In the genomic region with DNA sequence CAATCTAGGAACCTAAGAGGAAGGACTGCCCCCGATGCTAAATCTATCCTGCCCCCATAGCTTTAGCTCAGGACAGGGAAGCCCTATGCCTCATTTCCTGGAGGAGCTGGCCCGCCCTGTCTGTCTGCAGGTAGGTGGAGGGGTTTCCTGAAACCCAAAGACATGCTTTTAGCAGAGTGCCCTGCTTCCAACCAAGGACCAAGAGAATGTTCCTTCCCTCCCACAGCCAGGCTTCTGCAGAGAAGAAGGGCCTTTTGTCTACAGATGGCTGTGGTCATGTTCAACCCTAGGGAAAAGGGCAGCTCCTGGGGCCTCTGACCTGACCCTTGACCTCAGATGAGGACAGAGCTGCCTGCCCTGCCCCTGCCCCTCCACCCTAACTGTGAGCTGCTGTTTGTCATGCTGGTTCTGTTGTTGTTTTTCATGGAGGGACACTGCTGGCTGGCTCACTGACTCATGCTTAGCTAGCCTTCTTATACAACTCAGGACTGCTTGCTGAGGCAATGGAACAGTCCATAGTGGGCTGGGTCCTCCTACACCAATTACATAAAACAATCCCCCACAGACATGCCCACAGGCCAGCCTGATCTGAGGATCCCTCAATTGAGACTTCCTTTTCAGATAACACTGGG, we compare ENCODE assay signal across 10 mouse cellular contexts. TPM values are rescaled to one million over a fixed set of nuclear protein-coding genes. Genes with fewer than 3 reads are reported as not detected.
DNase-seq lines count a peak whose midpoint lies in the region; ATAC-seq and TF ChIP-seq lines count a peak whose summit lies in the region.
"Had no signal": no experiment of that assay in that cellular context is flagged by ENCODE, and none has a peak within 500 bp of the region (broad histone marks: within the 10 kb centered on the region; RNA-seq: fewer than 3 reads in every experiment).

No protein-coding gene starts in this region.

- H3K9me3 ChIP-seq in hindbrain, embryonic 14.5 days (ENCODE audit: control insufficient read depth, low read length) = no peaks in the 10 kb centered on the region
- H3K9me3 ChIP-seq in hindbrain, embryonic 13.5 days = no peaks in the 10 kb centered on the region
- H3K9me3 ChIP-seq in megakaryocyte, embryonic 14.5 days = no peaks in the 10 kb centered on the region

- WGBS in hindbrain, embryonic 14.5 days = 32% methylated on average over 2 of the region's 2 CpGs
- 30% methylated on average over 2 of the region's 2 CpGs for WGBS in hindbrain, embryonic 13.5 days
- 72% methylated on average over 2 of the region's 2 CpGs for WGBS in olfactory bulb, adult 2 months

- no peaks in the 10 kb centered on the region for H3K36me3 ChIP-seq in hindbrain, embryonic 14.5 days (replicated peaks; ENCODE audit: control insufficient read depth, insufficient read depth)
- H3K36me3 ChIP-seq in hindbrain, embryonic 13.5 days = no peaks in the 10 kb centered on the region
- H3K36me3 ChIP-seq in megakaryocyte, embryonic 14.5 days (replicated peaks; ENCODE audit: low read length) = no peaks in the 10 kb centered on the region

- TF ChIP-seq CTCF in olfactory bulb, adult 2 months (IDR thresholded peaks at IDR 0.05; ENCODE audit: insufficient read depth, low read depth, low read length) = no peak

- no peak overlapping the region for H3K4me2 ChIP-seq in hindbrain, embryonic 14.5 days (replicated peaks)
- no peak overlapping the region for H3K4me2 ChIP-seq in hindbrain, embryonic 13.5 days

- TF ChIP-seq POLR2A in olfactory bulb, adult 2 months (IDR thresholded peaks at IDR 0.05; ENCODE audit: insufficient read depth, low read depth, low read length) = 0 out of 2 replicates have a peak, but pooled peaks have one; percentile 15

- no peak for ATAC-seq in hindbrain, embryonic 14.5 days (ENCODE audit: low FRiP score)
- ATAC-seq in hindbrain, embryonic 13.5 days (ENCODE audit: low FRiP score) = no peak
- ATAC-seq in megakaryocyte, adult 5-6 weeks (ENCODE audit: poor library complexity, severe bottlenecking) = no peak
- ATAC-seq: forebrain, embryonic 16.5 days had no signal

- intact Hi-C loops in gastrocnemius, postnatal 36 days (cut with DNase I) = no loop called here

- H3K4me3 ChIP-seq in hindbrain, embryonic 14.5 days (replicated peaks; ENCODE audit: low read length) = no peak overlapping the region
- H3K4me3 ChIP-seq in hindbrain, embryonic 13.5 days = no peak overlapping the region
- H3K4me3 ChIP-seq in megakaryocyte, embryonic 14.5 days (replicated peaks) = peak overlapping the region; percentile 6
- H3K4me3 ChIP-seq in olfactory bulb, adult 2 months (ENCODE audit: insufficient read depth, low read depth, low read length) = no peak overlapping the region

- H3K27me3 ChIP-seq in hindbrain, embryonic 14.5 days (ENCODE audit: control insufficient read depth, insufficient read depth, low read length) = peaks cover 5% of the 10 kb centered on the region
- peaks cover 38% of the 10 kb centered on the region for H3K27me3 ChIP-seq in hindbrain, embryonic 13.5 days
- H3K27me3 ChIP-seq in megakaryocyte, embryonic 14.5 days (replicated peaks) = peaks cover 55% of the 10 kb centered on the region

- peak overlapping the region; percentile 7; the same call in 1 of the 2 replicates for H3K27ac ChIP-seq in hindbrain, embryonic 14.5 days
- H3K27ac ChIP-seq in hindbrain, embryonic 13.5 days = no peak overlapping the region
- peak overlapping the region; percentile 11 for H3K27ac ChIP-seq in olfactory bulb, adult 2 months (ENCODE audit: insufficient read depth, low read depth, low read length)

- H3K9ac ChIP-seq in hindbrain, embryonic 14.5 days = no peak overlapping the region
- no peak overlapping the region for H3K9ac ChIP-seq in hindbrain, embryonic 13.5 days

- no peak for DNase-seq in hindbrain, embryonic 14.5 days (ENCODE audit: low spot score)
- peak; percentile 38 for DNase-seq in embryo, embryonic 11 days
- DNase-seq in gastrocnemius, postnatal 36 days = no peak
- no peak for DNase-seq in thymus, postnatal 36 days
- DNase-seq: lung, postnatal 14 days had no signal

- peaks cover 15% of the 10 kb centered on the region for H3K4me1 ChIP-seq in hindbrain, embryonic 14.5 days (replicated peaks; ENCODE audit: control insufficient read depth, insufficient read depth, low read length)
- peaks cover 29% of the 10 kb centered on the region for H3K4me1 ChIP-seq in hindbrain, embryonic 13.5 days (replicated peaks)
- peaks cover 68% of the 10 kb centered on the region for H3K4me1 ChIP-seq in megakaryocyte, embryonic 14.5 days
- peaks cover 33% of the 10 kb centered on the region for H3K4me1 ChIP-seq in olfactory bulb, adult 2 months (ENCODE audit: control insufficient read depth, insufficient read depth, low read length)

RNA-seq across cellular contexts. Expression of a gene that starts 2.3 kb away (rescaled TPM):
- polyA plus RNA-seq in hindbrain, embryonic 14.5 days (2014; fragmentation: Nextera tagmentation; extraction: Ambion mirVana) = 24.7 and 27.6 TPM in 2 replicates
- 23.2 and 24.4 TPM in 2 replicates for polyA plus RNA-seq in hindbrain, embryonic 13.5 days (2015; fragmentation: Nextera tagmentation; extraction: Ambion mirVana)
- polyA plus RNA-seq in megakaryocyte, embryonic 14.5 days (2012; ENCODE audit: insufficient read depth, low replicate concordance) = 0.41 and 1.4 TPM in 2 replicates
- not detected in 2 replicates for total RNA-seq in megakaryocyte, adult 5-6 weeks (2015)
- 0.20 TPM in 1 of 2 replicates, not detected in the other for total RNA-seq in megakaryocyte, adult 5-6 weeks (2017)
- not detected in 2 replicates for polyA plus RNA-seq in olfactory bulb, adult 2 months (2012; ENCODE audit: insufficient read depth, insufficient read length, low replicate concordance, missing spikeins)
- total RNA-seq in gastrocnemius, postnatal 36 days (2021) = 1 to 10 TPM; 4.6 to 4.7 TPM

RNA-seq across cellular contexts. Expression of a gene that starts 8.9 kb away (rescaled TPM):
- 0.84 and 0.93 TPM in 2 replicates for polyA plus RNA-seq in hindbrain, embryonic 14.5 days (2014; fragmentation: Nextera tagmentation; extraction: Ambion mirVana)
- polyA plus RNA-seq in hindbrain, embryonic 13.5 days (2015; fragmentation: Nextera tagmentation; extraction: Ambion mirVana) = 0.49 and 0.62 TPM in 2 replicates
- 0.04 TPM in 1 of 2 replicates, not detected in the other for polyA plus RNA-seq in megakaryocyte, embryonic 14.5 days (2012; ENCODE audit: insufficient read depth, low replicate concordance)
- total RNA-seq in megakaryocyte, adult 5-6 weeks (2015) = 0.07 TPM in 1 of 2 replicates, not detected in the other
- not detected in 2 replicates for total RNA-seq in megakaryocyte, adult 5-6 weeks (2017)
- polyA plus RNA-seq in olfactory bulb, adult 2 months (2012; ENCODE audit: insufficient read depth, insufficient read length, low replicate concordance, missing spikeins) = not detected in 2 replicates
- total RNA-seq in gastrocnemius, postnatal 36 days (2021) = under 1 TPM; 0.67 to 0.87 TPM

RNA-seq across cellular contexts. Expression of a gene that starts 13.4 kb away (rescaled TPM):
- polyA plus RNA-seq in hindbrain, embryonic 14.5 days (2014; fragmentation: Nextera tagmentation; extraction: Ambion mirVana) = not detected in 2 replicates
- not detected in 2 replicates for polyA plus RNA-seq in hindbrain, embryonic 13.5 days (2015; fragmentation: Nextera tagmentation; extraction: Ambion mirVana)
- not detected in 2 replicates for polyA plus RNA-seq in megakaryocyte, embryonic 14.5 days (2012; ENCODE audit: insufficient read depth, low replicate concordance)
- total RNA-seq in megakaryocyte, adult 5-6 weeks (2015) = not detected in 2 replicates
- total RNA-seq in megakaryocyte, adult 5-6 weeks (2017) = not detected in 2 replicates
- not detected in 2 replicates for polyA plus RNA-seq in olfactory bulb, adult 2 months (2012; ENCODE audit: insufficient read depth, insufficient read length, low replicate concordance, missing spikeins)
- not detected for total RNA-seq in gastrocnemius, postnatal 36 days (2021)
- polyA plus RNA-seq: forebrain, embryonic 16.5 days had no signal

RNA-seq across cellular contexts. Expression of a gene that starts 15.9 kb away (rescaled TPM):
- polyA plus RNA-seq in hindbrain, embryonic 14.5 days (2014; fragmentation: Nextera tagmentation; extraction: Ambion mirVana) = 73.0 and 82.2 TPM in 2 replicates
- 78.1 and 82.3 TPM in 2 replicates for polyA plus RNA-seq in hindbrain, embryonic 13.5 days (2015; fragmentation: Nextera tagmentation; extraction: Ambion mirVana)
- 11.3 and 20.5 TPM in 2 replicates for polyA plus RNA-seq in megakaryocyte, embryonic 14.5 days (2012; ENCODE audit: insufficient read depth, low replicate concordance)
- total RNA-seq in megakaryocyte, adult 5-6 weeks (2015) = 13.5 and 14.1 TPM in 2 replicates
- 17.8 and 22.9 TPM in 2 replicates for total RNA-seq in megakaryocyte, adult 5-6 weeks (2017)
- polyA plus RNA-seq in olfactory bulb, adult 2 months (2012; ENCODE audit: insufficient read depth, insufficient read length, low replicate concordance, missing spikeins) = not detected in 2 replicates
- total RNA-seq in gastrocnemius, postnatal 36 days (2021) = 10 to 100 TPM; 23.7 to 26.6 TPM

RNA-seq across cellular contexts. Expression of a gene that starts 25.9 kb away (rescaled TPM):
- 265 and 267 TPM in 2 replicates for polyA plus RNA-seq in hindbrain, embryonic 14.5 days (2014; fragmentation: Nextera tagmentation; extraction: Ambion mirVana)
- polyA plus RNA-seq in hindbrain, embryonic 13.5 days (2015; fragmentation: Nextera tagmentation; extraction: Ambion mirVana) = 253 and 261 TPM in 2 replicates
- 10.2 and 29.9 TPM in 2 replicates for polyA plus RNA-seq in megakaryocyte, embryonic 14.5 days (2012; ENCODE audit: insufficient read depth, low replicate concordance)
- total RNA-seq in megakaryocyte, adult 5-6 weeks (2015) = 131 and 139 TPM in 2 replicates
- 49.5 and 50.2 TPM in 2 replicates for total RNA-seq in megakaryocyte, adult 5-6 weeks (2017)
- polyA plus RNA-seq in olfactory bulb, adult 2 months (2012; ENCODE audit: insufficient read depth, insufficient read length, low replicate concordance, missing spikeins) = not detected in 2 replicates
- total RNA-seq in gastrocnemius, postnatal 36 days (2021) = 10 to 100 TPM; 38.3 to 49.1 TPM

Comparison
In these comparisons a context has a peak if more than half of its experiments do, and no peak if none do; other contexts are left out.
1. RNA of a gene that starts 2.3 kb away (polyA plus RNA-seq): 24.7 to 27.6 TPM in hindbrain, embryonic 14.5 days and 23.2 to 24.4 TPM in hindbrain, embryonic 13.5 days; 0.41 to 1.4 TPM in megakaryocyte, embryonic 14.5 days and not detected in olfactory bulb, adult 2 months; every median in the first group is over 10 times any median in the second.